Mouse (Mus musculus): Measurements from ENCODE around the gene Fndc7. TPM values are rescaled to one million over a fixed set of nuclear protein-coding genes. Genes with fewer than 3 reads are reported as not detected.

The Fndc7 gene
- polyA plus RNA-seq, 1 experiment: not detected

DNA sequence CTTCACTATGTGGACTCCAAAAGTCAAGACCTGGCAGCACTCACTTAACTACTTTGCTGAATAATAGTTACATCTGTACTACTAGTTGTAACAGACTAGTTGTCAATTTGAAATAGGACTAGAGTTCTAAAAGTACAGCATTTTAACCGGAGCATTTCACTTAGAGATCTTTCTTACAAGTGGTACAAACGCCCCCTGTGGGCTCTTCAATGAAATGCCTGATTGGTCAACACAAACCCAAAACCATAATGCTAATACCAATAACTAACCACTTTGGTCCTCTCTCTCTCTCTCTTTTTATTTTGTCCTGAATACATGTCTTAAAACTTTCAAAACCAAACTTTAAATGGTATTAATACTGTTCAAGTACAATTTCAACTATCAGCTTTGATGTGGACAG is 12.2 kb upstream of the Fndc7 start:
- no peak for TF ChIP-seq GATA1 (IDR thresholded peaks at IDR 0.05; ENCODE audit: low read length)

DNA sequence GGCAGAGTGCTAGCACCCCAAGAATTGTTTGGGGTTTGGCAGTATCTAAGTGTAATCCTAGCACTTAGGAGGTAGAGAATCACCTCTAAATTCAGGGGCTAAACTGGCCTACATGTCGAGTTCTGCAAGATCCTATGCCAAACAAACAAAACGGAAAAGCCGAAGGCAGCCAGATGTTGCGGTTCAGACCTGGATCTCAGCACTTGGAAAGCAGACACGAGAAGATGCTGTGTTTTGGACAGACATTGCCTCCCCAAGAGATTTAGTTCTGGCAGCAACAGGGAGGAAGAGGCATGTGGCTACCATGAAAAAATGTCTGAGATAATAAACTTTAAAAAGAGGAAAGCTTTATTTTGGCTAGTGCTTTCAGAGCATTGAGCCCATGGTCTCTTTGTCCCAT is 10.9 kb upstream of the Fndc7 start:
- TF ChIP-seq GATA1 (IDR thresholded peaks at IDR 0.05; ENCODE audit: low read length): no peak

DNA sequence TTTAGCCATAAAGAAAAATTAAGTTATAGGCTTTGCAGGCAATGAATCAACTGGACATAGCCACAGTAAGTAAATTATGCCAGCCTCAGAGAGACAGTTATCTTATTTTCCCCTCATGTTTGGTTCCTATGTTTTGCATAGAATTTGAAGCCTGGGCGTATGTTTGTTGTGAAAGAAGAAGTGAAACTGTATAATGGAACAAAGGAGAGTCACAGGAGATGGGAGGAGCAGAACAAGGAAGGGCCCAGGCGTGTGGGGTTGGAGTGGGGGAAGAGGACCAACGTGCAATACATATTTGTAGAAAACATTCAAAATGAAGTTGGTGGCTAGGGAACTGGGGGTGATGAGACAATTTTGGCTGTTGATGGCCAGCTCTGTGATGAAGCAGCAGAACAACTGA is 10.3 kb upstream of the Fndc7 start:
- no peak for TF ChIP-seq GATA1 (IDR thresholded peaks at IDR 0.05; ENCODE audit: low read length)

DNA sequence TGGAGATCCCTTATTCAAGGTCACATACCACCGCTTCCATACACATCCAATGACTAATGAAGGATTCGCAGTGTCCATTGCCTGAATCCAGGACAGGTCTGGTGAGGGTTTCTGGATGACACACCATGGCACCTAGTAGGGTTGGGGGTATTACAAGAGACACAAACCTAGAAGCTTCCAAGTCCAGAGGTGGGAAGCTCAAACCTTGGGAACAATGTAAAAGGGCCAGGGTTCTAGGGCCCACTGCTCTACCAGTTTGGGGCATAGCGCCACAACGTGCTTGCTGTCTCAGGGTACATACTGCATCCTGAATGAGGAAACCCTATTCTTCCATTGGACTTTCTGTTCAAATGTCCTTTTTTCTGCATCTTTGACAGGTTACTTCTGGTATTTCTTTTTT is 8.8 kb upstream of the Fndc7 start:
- no peak for TF ChIP-seq GATA1 (IDR thresholded peaks at IDR 0.05; ENCODE audit: low read length)

DNA sequence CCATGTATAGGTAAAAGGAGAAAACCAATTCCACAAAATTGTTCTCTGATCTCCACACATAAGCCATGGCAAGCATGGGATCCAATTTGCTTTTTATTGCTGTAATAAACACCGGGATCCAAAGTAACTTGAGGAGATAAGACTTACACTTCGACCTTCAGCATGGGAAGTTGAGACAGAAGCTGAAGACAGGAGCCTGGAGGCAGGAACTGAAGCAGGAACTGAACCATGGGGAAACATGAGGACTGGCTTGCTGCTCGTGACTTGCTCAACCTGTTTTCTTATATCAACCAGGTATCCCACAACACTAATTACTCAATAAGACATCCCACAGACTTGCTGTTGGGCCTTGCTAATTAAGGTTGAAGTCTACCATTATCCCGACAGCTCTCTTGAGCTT is 3.1 kb upstream of the Fndc7 start:
- TF ChIP-seq GATA1 (IDR thresholded peaks at IDR 0.05; ENCODE audit: low read length): no peak

DNA sequence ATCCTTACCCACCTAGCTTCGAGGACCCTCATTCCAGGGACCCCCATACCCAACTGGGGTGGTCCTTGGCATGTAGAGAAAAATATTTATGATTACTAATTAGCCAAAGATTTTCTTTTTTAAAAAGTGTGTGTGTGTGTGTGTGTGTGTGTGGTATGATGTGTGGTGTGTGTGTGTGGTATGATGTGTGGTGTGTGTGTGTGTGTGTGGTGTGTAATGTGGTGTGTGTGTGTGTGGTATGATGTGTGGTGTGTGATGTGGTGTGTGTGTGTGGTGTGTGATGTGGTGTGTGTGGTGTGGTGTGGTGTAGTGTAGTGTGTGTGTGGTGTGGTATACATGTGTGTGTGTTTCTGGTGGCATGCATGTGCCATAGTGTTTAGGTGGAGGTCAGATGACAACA is 2.3 kb upstream of the Fndc7 start:
- TF ChIP-seq GATA1 (IDR thresholded peaks at IDR 0.05; ENCODE audit: low read length): no peak

DNA sequence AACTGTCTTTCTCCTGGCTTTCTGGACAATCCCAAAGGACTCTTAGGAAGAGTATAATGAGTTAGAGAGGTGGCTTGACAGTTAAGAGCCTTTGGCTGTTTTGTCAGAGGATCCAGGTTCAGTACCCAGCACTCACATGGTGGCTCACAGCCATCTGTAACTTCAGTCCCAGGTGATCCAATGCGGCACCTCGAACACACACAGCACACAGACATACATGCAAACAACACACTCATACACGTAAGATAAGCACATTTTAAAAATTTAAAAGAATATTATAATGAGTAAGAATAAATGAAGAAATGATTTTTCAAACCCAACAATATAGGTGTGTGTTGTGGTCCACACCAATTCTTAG is 2.2 kb downstream of the Fndc7 start:
- no peak for TF ChIP-seq GATA1 (IDR thresholded peaks at IDR 0.05; ENCODE audit: low read length)

DNA sequence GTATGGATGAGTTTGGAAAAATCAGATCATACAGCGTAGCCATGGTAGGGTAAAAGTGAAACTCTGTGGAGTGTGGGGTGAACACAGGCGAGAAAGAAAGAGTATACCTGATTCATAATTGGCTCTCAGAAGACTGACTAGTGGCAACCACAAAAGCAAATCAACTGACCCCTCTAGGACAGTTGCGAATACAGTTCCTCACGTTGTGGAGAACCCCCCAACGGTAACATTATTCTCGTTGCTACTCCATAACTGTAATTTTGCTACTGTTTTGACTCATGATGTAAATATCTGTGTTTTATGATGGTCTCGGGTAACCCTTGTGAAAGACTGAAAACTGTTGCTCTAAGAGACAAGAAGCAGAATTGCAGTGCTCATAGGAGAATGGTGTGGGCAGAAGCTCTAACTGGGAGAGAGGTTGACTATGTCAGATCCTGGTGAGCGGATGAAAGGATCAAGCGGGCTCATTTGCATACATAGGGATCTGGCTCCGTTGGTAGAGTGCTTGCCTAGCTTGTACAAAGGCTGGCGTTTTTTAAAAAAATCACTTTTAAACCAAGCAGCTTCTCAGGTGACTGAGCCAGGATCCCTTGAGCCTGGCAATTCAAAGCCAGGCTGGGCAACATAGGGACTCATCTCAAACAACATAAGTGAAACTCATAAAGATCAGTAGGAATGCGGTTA is 2.7 kb downstream of the Fndc7 start:
- TF ChIP-seq GATA1 (IDR thresholded peaks at IDR 0.05; ENCODE audit: low read length): no peak

DNA sequence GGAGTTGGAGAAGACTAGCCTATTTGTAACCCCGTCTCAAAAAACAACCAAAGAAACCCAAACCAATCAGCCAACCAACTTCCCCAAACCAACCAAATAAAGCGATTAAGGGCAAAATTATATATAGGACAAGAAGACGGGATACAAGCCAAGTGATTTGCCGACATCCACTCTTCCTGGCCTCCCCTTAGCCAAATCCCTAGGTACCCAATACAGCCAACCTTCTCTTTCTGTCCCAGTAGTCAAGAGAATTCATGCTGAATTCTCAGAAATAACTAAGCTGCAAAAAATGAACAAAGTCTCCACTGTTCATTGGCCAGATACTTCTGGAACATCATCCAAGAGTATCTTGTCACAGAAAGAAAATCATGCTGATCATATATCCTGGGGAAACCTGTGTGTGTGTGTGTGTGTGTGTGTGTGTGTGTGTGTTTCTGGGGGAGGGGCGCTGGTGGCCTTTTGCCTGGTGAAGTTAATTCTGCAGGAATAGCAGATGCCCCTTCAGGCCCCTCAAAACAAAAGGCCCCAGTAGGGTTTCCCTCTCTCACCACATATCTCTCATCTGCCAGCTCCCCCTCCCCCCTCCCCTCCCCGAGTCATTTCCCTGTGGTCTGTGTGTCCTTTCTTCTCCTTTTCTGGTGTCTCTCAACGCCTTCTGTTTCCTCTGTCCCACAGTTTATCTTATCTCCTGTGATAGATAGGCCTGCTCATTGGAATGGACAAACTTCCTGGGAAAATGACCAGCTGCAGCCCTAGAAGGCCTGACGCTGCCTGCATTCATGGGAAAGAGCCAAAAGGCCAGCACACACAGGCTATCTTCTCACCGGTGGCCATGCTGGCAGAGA is 3.9 kb downstream of the Fndc7 start:
- TF ChIP-seq GATA1 (IDR thresholded peaks at IDR 0.05; ENCODE audit: low read length): peak; percentile 57

DNA sequence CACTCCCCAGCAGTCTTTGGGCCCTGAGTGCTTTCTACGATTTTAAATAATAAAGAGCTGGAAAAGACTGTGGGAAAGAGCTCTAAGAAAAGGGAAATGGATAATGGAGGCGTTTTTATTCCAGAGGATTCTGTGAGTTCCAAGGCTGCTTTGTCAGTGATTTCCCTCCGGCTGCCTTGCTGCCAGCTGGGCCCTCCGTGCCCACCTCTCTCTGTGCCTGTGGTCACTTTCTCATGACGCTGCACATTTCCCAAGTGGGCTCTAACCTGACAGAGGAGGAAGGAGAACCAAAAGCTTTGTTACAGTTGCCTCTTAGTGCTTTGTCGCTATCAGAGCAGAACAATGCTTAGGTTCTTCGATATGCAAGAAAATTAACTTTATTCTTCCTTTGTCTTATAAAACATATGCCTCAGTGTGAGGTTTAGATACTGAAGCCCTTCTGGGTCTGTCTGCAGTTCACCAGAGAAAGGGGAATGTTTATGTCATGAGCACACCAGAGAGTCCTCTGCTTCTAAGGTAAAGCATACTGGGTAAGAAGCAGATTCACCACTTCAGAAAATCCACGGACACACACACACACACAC is 5.0 kb downstream of the Fndc7 start:
- TF ChIP-seq GATA1 (IDR thresholded peaks at IDR 0.05; ENCODE audit: low read length): no peak

DNA sequence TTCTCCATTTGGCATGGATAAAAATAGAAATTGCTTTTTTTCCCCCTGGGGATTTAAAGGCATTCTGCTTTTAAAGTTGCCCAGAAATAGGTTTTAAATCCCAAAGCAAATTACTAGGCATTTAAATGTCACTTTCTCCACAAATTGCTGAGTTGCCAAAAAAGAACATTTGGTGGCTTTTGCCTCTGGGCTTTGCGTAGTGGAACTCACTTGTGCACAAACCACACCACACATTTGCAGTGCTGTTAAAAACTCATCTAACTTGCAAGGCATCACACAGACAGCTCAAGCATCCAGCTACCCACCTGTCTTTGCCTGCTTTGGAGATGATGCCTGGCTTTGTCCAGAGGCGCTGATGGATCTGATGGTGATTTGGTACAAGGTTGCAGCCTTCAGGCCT is 6.7 kb downstream of the Fndc7 start:
- no peak for TF ChIP-seq GATA1 (IDR thresholded peaks at IDR 0.05; ENCODE audit: low read length)

DNA sequence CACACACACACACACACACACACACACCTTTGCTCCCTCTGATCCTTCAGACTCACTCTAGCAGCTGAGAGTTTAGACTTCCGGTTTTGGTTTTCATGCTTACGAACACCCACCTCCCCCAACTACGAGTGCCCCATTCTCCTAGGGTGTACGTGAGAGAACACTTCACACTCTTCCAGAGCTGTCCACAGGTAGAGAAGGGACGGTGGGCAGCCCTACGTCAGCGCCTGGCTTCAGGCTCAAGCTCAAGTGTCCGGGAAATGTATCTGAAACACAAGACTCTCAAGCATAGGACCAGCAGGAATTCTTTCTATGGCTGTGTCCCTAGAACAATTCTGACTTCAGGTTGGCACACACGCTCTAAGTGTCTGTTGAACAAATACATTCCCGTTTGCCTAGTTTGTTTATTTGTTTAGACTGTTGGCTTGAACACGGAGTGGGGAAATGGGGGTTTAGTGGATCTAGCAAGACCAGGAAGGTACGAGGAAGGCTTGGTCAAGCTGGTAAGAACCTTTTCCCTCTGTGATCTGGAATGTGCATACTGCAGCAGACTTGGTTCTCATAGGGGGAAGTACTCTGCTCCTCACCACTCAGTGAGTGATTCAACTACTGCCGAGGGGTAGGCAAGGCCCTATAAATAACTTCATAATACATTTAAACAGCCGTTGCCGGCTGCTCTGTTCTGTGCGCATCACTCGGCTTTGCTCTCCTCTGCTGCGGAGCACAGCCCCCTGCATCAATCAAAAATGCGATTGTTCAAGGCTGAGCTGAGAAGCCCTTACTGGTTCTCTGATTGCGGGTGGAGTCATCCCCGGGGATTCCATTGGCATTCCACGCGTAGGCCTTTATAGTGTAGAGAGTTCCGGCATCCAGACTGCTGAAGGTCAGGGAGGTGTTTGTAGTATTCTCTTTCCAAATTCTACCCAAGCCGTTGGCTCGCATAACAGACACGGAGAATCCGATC is 9.0 kb downstream of the Fndc7 start:
- TF ChIP-seq GATA1 (IDR thresholded peaks at IDR 0.05; ENCODE audit: low read length): no peak

DNA sequence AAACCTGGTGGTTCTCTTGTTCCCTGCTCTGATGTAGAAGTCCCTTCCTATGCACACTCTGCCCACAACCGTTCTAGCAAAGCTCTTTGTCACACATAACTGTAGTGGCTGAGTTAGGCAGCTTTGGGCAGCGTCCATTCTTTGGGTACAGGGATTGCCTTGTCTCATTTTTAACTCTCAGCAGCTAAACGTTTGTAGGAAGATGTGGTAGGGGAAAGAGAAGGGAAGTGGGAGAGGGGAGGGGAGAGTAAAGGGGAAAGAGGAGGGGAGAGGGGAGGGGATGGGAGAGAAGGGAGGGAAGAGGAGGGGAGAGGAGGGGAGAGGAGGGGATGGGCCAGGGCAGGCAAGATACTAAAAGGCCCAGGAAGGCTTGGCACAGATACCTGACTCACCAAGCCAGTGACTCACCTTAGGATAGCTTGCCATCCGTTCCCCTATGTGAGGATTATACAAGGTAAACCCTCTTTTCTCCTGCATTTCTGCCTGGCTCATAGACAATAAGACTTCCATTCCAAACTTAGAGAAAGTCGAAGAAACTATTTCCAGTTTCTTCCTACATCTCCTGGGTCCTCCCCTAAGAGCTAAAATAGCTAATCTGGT is 9.9 kb downstream of the Fndc7 start:
- no peak for TF ChIP-seq GATA1 (IDR thresholded peaks at IDR 0.05; ENCODE audit: low read length)

DNA sequence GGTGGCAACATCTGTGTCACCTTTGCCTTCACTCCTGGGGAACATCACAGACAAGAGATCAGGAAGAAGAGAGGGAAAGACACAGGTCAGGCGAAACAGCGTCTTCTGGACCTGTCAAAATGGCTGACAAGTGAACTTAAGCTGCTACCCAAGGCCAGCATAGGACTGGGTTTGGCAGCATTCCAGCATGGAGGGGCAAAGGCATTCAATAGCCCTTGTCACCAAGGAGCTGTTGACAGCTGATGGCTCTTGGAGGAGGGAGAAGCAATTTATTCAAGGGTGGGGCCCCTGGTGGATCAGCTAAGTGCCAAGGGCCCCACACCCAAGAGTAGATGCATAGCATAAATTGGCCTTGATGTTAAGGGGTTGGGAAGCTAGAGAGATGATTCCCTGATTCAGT is 10.7 kb downstream of the Fndc7 start:
- TF ChIP-seq GATA1 (IDR thresholded peaks at IDR 0.05; ENCODE audit: low read length): no peak

DNA sequence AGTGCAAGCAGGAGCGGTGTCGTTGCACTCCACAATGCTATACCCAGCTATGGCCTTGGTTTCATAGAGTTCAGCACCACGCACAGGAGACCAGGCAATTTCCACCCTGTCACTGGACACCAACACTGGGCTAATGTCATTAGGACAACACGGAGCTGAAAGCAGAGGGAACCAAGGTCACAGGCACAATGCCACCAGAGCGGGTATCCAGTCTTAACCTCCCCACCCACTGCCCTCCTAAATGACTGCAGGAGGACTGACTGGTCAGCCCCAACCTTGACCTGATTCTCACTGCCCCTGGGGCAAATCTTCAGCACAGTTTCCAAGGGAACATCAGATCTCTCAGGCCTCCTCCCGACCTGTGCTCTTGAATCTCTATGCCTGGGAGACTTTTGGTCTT is 19.2 kb downstream of the Fndc7 start:
- no peak for TF ChIP-seq GATA1 (IDR thresholded peaks at IDR 0.05; ENCODE audit: low read length)
